Mouse (Mus musculus) stomach, embryonic 16.5 days (tissue): ENCODE measurements around the gene Mgll. TPM values are rescaled to one million over a fixed set of nuclear protein-coding genes. Genes with fewer than 3 reads are reported as not detected.

ENCODE experiments used
- polyA plus RNA-seq: library from polyadenylated mRNA; unstranded; fragments of >200 nt; fragmentation: Nextera tagmentation; extraction: Ambion mirVana; gene quantifications from 2 replicates; pipeline ENCODE4 v1.2.1, GENCODE M21; 2015

Gene Mgll
- polyA plus RNA-seq, 1 experiment from 2014 or later = 121 TPM

Other genes with a start within 250 kb of the Mgll start
- 283 and 303 TPM in 2 replicates for gene Sec61a1, start 205.5 kb upstream of the Mgll start, polyA plus RNA-seq
- gene Kbtbd12, start 86.5 kb upstream of the Mgll start, polyA plus RNA-seq = 0.61 and 1.7 TPM in 2 replicates
- 31.2 and 36.1 TPM in 2 replicates for gene Abtb1, start 117.6 kb downstream of the Mgll start, polyA plus RNA-seq
- 34.4 and 38.4 TPM in 2 replicates for gene Podxl2, start 150.6 kb downstream of the Mgll start, polyA plus RNA-seq
- 96.4 and 98.4 TPM in 2 replicates for gene Mcm2, start 174.4 kb downstream of the Mgll start, polyA plus RNA-seq
- gene Tpra1, start 177.8 kb downstream of the Mgll start, polyA plus RNA-seq = 65.1 and 74.4 TPM in 2 replicates